ENCODE assay signal across 8 mouse cellular contexts in the genomic region with DNA sequence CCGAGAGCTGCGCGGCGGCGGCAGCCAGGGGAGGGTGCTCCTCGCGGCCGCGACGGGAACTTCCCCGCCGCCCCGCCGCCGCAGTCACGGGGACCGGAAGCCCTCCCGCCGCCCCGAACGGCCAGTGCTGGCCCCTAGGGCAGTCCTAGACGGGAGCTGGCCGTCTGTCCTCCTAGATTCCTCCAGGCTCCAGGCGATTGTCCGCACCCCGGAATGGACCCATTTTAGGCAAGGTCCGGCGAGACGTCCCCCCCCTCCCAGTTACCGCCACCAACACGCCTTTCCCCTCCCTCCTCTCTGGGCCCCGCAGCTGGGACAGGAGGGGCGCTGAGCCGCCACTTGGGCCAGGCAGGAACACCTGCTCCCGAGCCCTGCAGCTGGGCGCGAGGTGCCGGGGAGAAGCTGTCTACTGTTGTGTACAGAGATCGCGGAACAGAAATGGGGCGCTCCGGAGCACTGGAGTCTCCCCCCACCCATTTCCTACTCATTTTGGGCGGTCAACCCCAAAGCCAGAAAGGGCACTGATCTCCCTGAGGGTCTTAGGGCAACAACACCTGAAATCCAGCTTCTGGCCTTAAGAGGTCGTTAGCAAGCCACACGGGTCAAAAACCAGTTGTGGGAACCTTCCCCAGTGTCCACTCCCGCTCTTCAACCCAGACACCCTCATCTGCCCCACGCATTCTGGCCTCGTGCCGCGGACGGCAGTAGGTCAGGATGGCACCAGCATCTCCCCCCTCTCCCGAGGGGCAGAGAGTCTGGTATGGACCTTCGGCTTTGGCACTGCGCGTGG.
DNase-seq lines count a peak whose midpoint lies in the region; ATAC-seq and TF ChIP-seq lines count a peak whose summit lies in the region.

No protein-coding gene starts in this region.

- H3K36me3 ChIP-seq in embryonic facial prominence, embryonic 10.5 days (replicated peaks): no peaks in the 10 kb centered on the region
- H3K36me3 ChIP-seq in lung, embryonic 14.5 days (ENCODE audit: insufficient read depth): no peaks in the 10 kb centered on the region
- H3K36me3 ChIP-seq in neural tube, embryonic 14.5 days (ENCODE audit: control insufficient read depth, insufficient read depth, low read length): no peaks in the 10 kb centered on the region

- TF ChIP-seq CTCF in lung, embryonic 14.5 days (IDR thresholded peaks at IDR 0.05; ENCODE audit: low read depth): no peak

- H3K27me3 ChIP-seq in embryonic facial prominence, embryonic 10.5 days (replicated peaks; ENCODE audit: low read depth, poor library complexity, severe bottlenecking): peaks cover 100% of the 10 kb centered on the region
- peaks cover 70% of the 10 kb centered on the region for H3K27me3 ChIP-seq in lung, embryonic 14.5 days (ENCODE audit: insufficient read depth, low read length)
- peaks cover 5% of the 10 kb centered on the region; the same call in 1 of the 2 replicates for H3K27me3 ChIP-seq in neural tube, embryonic 14.5 days (ENCODE audit: control insufficient read depth, insufficient read depth, low read length)

- WGBS in embryonic facial prominence, embryonic 10.5 days: 2% methylated on average over 55 of the region's 55 CpGs
- WGBS in lung, embryonic 14.5 days: 3% methylated on average over 44 of the region's 55 CpGs
- 3% methylated on average over 31 of the region's 55 CpGs for WGBS in neural tube, embryonic 14.5 days

- peak; percentile 56 for DNase-seq in urinary bladder, adult 2 months (ENCODE audit: low spot score)
- DNase-seq in urinary bladder, postnatal 4 days (ENCODE audit: low spot score in 2 of 2): no peak
- peak; percentile 54 for DNase-seq in embryonic facial prominence, embryonic 10.5 days (ENCODE audit: low spot score)
- peak; percentile 61 to 73 for DNase-seq in heart, adult 9 months (ENCODE audit: low spot score in 2 of 2)
- peak; percentile 63 for DNase-seq in kidney, adult 9 months
- DNase-seq in lung, embryonic 14.5 days: peak; percentile 49
- peak; percentile 26 to 45 for DNase-seq in urinary bladder, postnatal 36 days (ENCODE audit: low spot score in 2 of 2)

- H3K27ac ChIP-seq in embryonic facial prominence, embryonic 10.5 days (replicated peaks): peak overlapping the region; percentile 87
- peak overlapping the region; percentile 88 for H3K27ac ChIP-seq in lung, embryonic 14.5 days (ENCODE audit: low read depth)
- peak overlapping the region; percentile 92 for H3K27ac ChIP-seq in neural tube, embryonic 14.5 days (ENCODE audit: low read depth, low read length)

- ATAC-seq in lung, embryonic 14.5 days (ENCODE audit: insufficient read depth): peak; percentile 14; the same call in 1 of the 2 replicates
- peak; percentile 18; the same call in 1 of the 2 replicates for ATAC-seq in neural tube, embryonic 14.5 days (ENCODE audit: low read depth)

- H3K4me1 ChIP-seq in embryonic facial prominence, embryonic 10.5 days: peaks cover 86% of the 10 kb centered on the region
- 0 out of 2 replicates have a peak, but pooled peaks cover 11% of the 10 kb centered on the region for H3K4me1 ChIP-seq in lung, embryonic 14.5 days (ENCODE audit: insufficient read depth)
- peaks cover 14% of the 10 kb centered on the region; the same call in 1 of the 2 replicates for H3K4me1 ChIP-seq in neural tube, embryonic 14.5 days (ENCODE audit: control insufficient read depth, insufficient read depth, low read length)

- peak overlapping the region; percentile 83 for H3K4me2 ChIP-seq in lung, embryonic 14.5 days
- peak overlapping the region; percentile 72 for H3K4me2 ChIP-seq in neural tube, embryonic 14.5 days (ENCODE audit: low read depth, low read length)

- H3K4me3 ChIP-seq in embryonic facial prominence, embryonic 10.5 days: peak overlapping the region; percentile 67
- H3K4me3 ChIP-seq in lung, embryonic 14.5 days (ENCODE audit: low read depth, low read length): peak overlapping the region; percentile 46
- H3K4me3 ChIP-seq in neural tube, embryonic 14.5 days (ENCODE audit: low read depth, low read length): peak overlapping the region; percentile 44

- H3K9ac ChIP-seq in lung, embryonic 14.5 days: peak overlapping the region; percentile 62
- peak overlapping the region; percentile 63 for H3K9ac ChIP-seq in neural tube, embryonic 14.5 days (replicated peaks; ENCODE audit: low read depth, low read length)

- H3K9me3 ChIP-seq in embryonic facial prominence, embryonic 10.5 days: no peaks in the 10 kb centered on the region
- H3K9me3 ChIP-seq in lung, embryonic 14.5 days (ENCODE audit: low read depth, low read length): no peaks in the 10 kb centered on the region
- no peaks in the 10 kb centered on the region for H3K9me3 ChIP-seq in neural tube, embryonic 14.5 days (ENCODE audit: control insufficient read depth, low read length)

Comparison
In these comparisons a context has a peak if more than half of its experiments do, and no peak if none do; other contexts are left out.
1. DNase-seq: peak in urinary bladder, adult 2 months (single experiment), embryonic facial prominence, embryonic 10.5 days (single experiment), heart, adult 9 months (2 of 2), kidney, adult 9 months (single experiment), lung, embryonic 14.5 days (single experiment) and urinary bladder, postnatal 36 days (2 of 2); none in urinary bladder, postnatal 4 days (0 of 2).
2. Peak in every context shown above with its lines, with median percentiles within 50 percentile points of each other: H3K27ac ChIP-seq and H3K4me3 ChIP-seq.